Mouse (Mus musculus) hindbrain, embryonic 15.5 days (tissue): Measurements from ENCODE around the gene Olfr766-ps1. TPM values are rescaled to one million over a fixed set of nuclear protein-coding genes. Genes with fewer than 3 reads are reported as not detected.
"Not testable (repeated sequence)": the region's sequence is repeated elsewhere in the genome, so short reads cannot be mapped to it uniquely, and the experiment has no call there.

Source experiments
- ATAC-seq: fragments of 200-750 bp; cut with Nextera tagmentation; 2 replicates; pipeline ENCODE4 v1.8.0; 2017; ENCODE audit warnings: low read depth, moderate number of reproducible peaks, moderate TSS enrichment; ENCODE audit not compliant: low FRiP score
- H3K27ac ChIP-seq: fragments of 300-500 bp; sonication (generic); replicated peaks from 2 replicates; pipeline ENCODE4 v1.5.1; 2015; ENCODE audit warnings: mild to moderate bottlenecking, inconsistent platforms
- H3K27me3 ChIP-seq: fragments of 300-500 bp; sonication (generic); 2 replicates; pipeline ENCODE4 v1.6.1; 2015; ENCODE audit warnings: control low read depth, inconsistent platforms
- H3K36me3 ChIP-seq: fragments of 300-500 bp; sonication (generic); 2 replicates; pipeline ENCODE4 v1.6.1; 2015; ENCODE audit warnings: control low read depth, inconsistent platforms
- H3K4me1 ChIP-seq: fragments of 300-500 bp; sonication (generic); replicated peaks from 2 replicates; pipeline ENCODE4 v1.6.1; 2015; ENCODE audit warnings: control low read depth, inconsistent platforms
- H3K4me2 ChIP-seq: fragments of 300-500 bp; sonication (generic); 2 replicates; pipeline ENCODE4 v1.6.1; 2015; ENCODE audit warnings: moderate library complexity, mild to moderate bottlenecking, inconsistent platforms
- H3K4me3 ChIP-seq: fragments of 300-500 bp; sonication (generic); 2 replicates; pipeline ENCODE4 v1.5.1; 2015; ENCODE audit warnings: mild to moderate bottlenecking, inconsistent platforms
- H3K9ac ChIP-seq: fragments of 300-500 bp; sonication (generic); 2 replicates; pipeline ENCODE4 v1.6.1; 2015; ENCODE audit warnings: inconsistent platforms
- H3K9me3 ChIP-seq: fragments of 300-500 bp; sonication (generic); 2 replicates; pipeline ENCODE4 v1.6.1; 2016; ENCODE audit warnings: control low read depth, inconsistent platforms
- WGBS: fragments of 180-500 bp; shearing (Covaris S2); methylation state at CpG from one replicate; pipeline ENCODE4 v1.1.7; 2015; 5-methylcytosine and 5-hydroxymethylcytosine counted together
- polyA plus RNA-seq: library from polyadenylated mRNA; unstranded; fragments of >200 nt; fragmentation: Nextera tagmentation; extraction: Ambion mirVana; gene quantifications from 2 replicates; pipeline ENCODE4 v1.2.1, GENCODE M21; 2015

Olfr766-ps1 gene
- polyA plus RNA-seq, result not detected in 2 replicates

GRCm38 (mm10) chr10:129068877-129069276, at the start of gene Olfr766-ps1:
Gene Olfr766-ps1 (minus strand): TSS chr10:129068977.
- ATAC-seq, result no peak
- no peaks in the 10 kb centered on the region for H3K27me3 ChIP-seq
- H3K4me3 ChIP-seq, result no peak within 1 kb of the TSS
- no peak within 1 kb of the TSS for H3K4me2 ChIP-seq
- no peak within 1 kb of the TSS for H3K9ac ChIP-seq
- 82% methylated on average over 2 of the region's 2 CpGs for WGBS
- H3K4me1 ChIP-seq, result no peaks in the 10 kb centered on the region
- no peaks in the 10 kb centered on the region for H3K9me3 ChIP-seq
- H3K27ac ChIP-seq, result no peak within 1 kb of the TSS
- H3K36me3 ChIP-seq, result no peaks in the 10 kb centered on the region

DNA sequence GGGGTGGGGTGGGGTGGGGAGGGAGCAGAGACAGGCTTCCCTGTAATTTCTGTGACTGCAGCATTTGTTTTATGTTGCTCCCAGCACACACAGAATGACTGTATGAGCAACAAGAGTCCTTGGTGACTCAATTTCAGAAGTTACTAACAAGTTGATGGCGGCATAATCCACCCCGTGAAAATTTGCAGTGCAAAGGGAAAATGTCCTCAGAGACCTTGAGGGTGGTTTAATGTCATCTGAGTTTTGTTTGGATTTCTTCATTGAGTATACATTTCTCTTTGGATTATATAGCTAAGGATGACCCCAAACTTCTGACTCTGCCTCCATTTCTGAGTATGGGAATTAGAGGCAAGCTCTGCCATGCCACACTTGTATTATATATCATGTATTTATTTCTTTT, 49.0 kb upstream of the Olfr766-ps1 start, which contains the start of gene Olfr769:
Gene Olfr769 (minus strand): TSS at position 101 of the 400 bp plus-strand sequence.
- ATAC-seq, result no peak

GRCm38 (mm10) chr10:129115146-129115545, 46.4 kb upstream of the Olfr766-ps1 start:
- Histone ChIP-seq H3K4me2 (no peak overlapping the region), H3K9me3 (no peaks in the 10 kb centered on the region), H3K9ac (no peak overlapping the region), H3K4me3 (no peak overlapping the region), H3K4me1 (no peaks in the 10 kb centered on the region), H3K27ac (no peak overlapping the region), H3K36me3 (no peaks in the 10 kb centered on the region), H3K27me3 (no peaks in the 10 kb centered on the region)
- ATAC-seq, result no peak
- WGBS, result 94% methylated on average over 3 of the region's 3 CpGs

More for the DNA sequence above, 49.0 kb upstream of the Olfr766-ps1 start, which contains the start of gene Olfr769:
- Histone ChIP-seq H3K27me3 (no peaks in the 10 kb centered on the region), H3K9ac (no peak within 1 kb of the TSS), H3K36me3 (no peaks in the 10 kb centered on the region), H3K9me3 (no peaks in the 10 kb centered on the region), H3K27ac (no peak within 1 kb of the TSS), H3K4me2 (no peak within 1 kb of the TSS), H3K4me3 (no peak within 1 kb of the TSS), H3K4me1 (no peaks in the 10 kb centered on the region)
- WGBS, result 93% methylated on average over 2 of the region's 2 CpGs

GRCm38 (mm10) chr10:129101231-129101630, 32.5 kb upstream of the Olfr766-ps1 start:
- ATAC-seq, result no peak
- H3K36me3 ChIP-seq, result no peaks in the 10 kb centered on the region
- 30% methylated on average over 3 of the region's 3 CpGs for whole genome bisulfite sequencing
- H3K4me2 ChIP-seq, result no peak overlapping the region
- H3K9ac ChIP-seq, result no peak overlapping the region
- H3K4me1 ChIP-seq, result no peaks in the 10 kb centered on the region
- no peaks in the 10 kb centered on the region for H3K9me3 ChIP-seq
- H3K4me3 ChIP-seq, result no peak overlapping the region
- H3K27ac ChIP-seq, result no peak overlapping the region
- H3K27me3 ChIP-seq, result no peaks in the 10 kb centered on the region

DNA sequence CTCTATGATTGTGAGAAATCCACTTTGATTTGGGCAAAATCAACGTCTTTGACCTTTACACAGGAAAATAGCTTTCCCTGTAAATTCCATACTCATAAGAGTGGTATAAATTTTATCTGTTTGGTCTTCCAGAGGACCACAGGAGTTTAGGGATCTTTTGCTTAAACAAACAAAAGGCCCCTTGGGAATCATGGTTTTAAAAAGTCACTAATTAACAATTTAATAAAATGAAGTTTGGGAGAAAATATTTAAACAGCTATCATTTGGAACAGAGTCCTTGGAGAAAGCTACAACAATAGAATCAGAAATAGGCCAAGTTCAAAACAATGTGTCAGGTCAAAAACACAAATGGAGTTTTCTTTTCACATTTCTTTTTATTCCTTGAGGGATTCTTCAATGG, 30.5 kb upstream of the Olfr766-ps1 start, which contains the start of gene Olfr768:
Gene Olfr768 (minus strand): TSS at position 101 of the 400 bp plus-strand sequence.
- ATAC-seq, result no peak
- Histone ChIP-seq H3K4me3 (no peak within 1 kb of the TSS), H3K27ac (no peak within 1 kb of the TSS), H3K36me3 (no peaks in the 10 kb centered on the region), H3K9me3 (no peaks in the 10 kb centered on the region), H3K4me1 (no peaks in the 10 kb centered on the region), H3K27me3 (no peaks in the 10 kb centered on the region), H3K9ac (no peak within 1 kb of the TSS), H3K4me2 (no peak within 1 kb of the TSS)
- WGBS, result 87% methylated on average over 1 of the region's 1 CpGs

- H3K9ac ChIP-seq, ATAC-seq: not testable (repeated sequence)
Observed at GRCm38 (mm10) chr10:129082810-129083209, 14.0 kb upstream of the Olfr766-ps1 start, which contains the start of gene Olfr767. Gene Olfr767 (minus strand): TSS chr10:129082910.

GRCm38 (mm10) chr10:129049898-129050297, 18.9 kb downstream of the Olfr766-ps1 start, which contains the start of gene Olfr765:
Gene Olfr765 (minus strand): TSS chr10:129049998.
- not testable (repeated sequence) for H3K27me3 ChIP-seq, H3K9me3 ChIP-seq, H3K4me3 ChIP-seq, ATAC-seq, H3K36me3 ChIP-seq, H3K4me1 ChIP-seq, H3K27ac ChIP-seq, H3K4me2 ChIP-seq, H3K9ac ChIP-seq

More at GRCm38 (mm10) chr10:129082810-129083209, 14.0 kb upstream of the Olfr766-ps1 start, which contains the start of gene Olfr767:
- H3K27ac ChIP-seq, H3K4me2 ChIP-seq, H3K4me3 ChIP-seq, H3K36me3 ChIP-seq, H3K9me3 ChIP-seq, H3K27me3 ChIP-seq, H3K4me1 ChIP-seq: not testable (repeated sequence)

- no peak for ATAC-seq
Observed at GRCm38 (mm10) chr10:129039796-129040195, 29.0 kb downstream of the Olfr766-ps1 start, which contains the start of gene Olfr764-ps1. Gene Olfr764-ps1 (minus strand): TSS chr10:129039896.

GRCm38 (mm10) chr10:129028343-129028742, 40.4 kb downstream of the Olfr766-ps1 start:
- Histone ChIP-seq H3K27me3 (no peaks in the 10 kb centered on the region), H3K4me3 (no peak overlapping the region), H3K36me3 (no peaks in the 10 kb centered on the region), H3K4me2 (no peak overlapping the region), H3K4me1 (no peaks in the 10 kb centered on the region), H3K9ac (no peak overlapping the region), H3K27ac (no peak overlapping the region), H3K9me3 (no peaks in the 10 kb centered on the region)
- ATAC-seq, result no peak
- WGBS, result 84% methylated on average over 2 of the region's 2 CpGs

More at GRCm38 (mm10) chr10:129039796-129040195, 29.0 kb downstream of the Olfr766-ps1 start, which contains the start of gene Olfr764-ps1:
- Histone ChIP-seq H3K27me3 (no peaks in the 10 kb centered on the region), H3K9ac (no peak within 1 kb of the TSS), H3K4me3 (no peak within 1 kb of the TSS), H3K4me1 (no peaks in the 10 kb centered on the region), H3K36me3 (no peaks in the 10 kb centered on the region), H3K4me2 (no peak within 1 kb of the TSS), H3K27ac (no peak within 1 kb of the TSS), H3K9me3 (no peaks in the 10 kb centered on the region)
- WGBS, result 86% methylated on average over 3 of the region's 3 CpGs

DNA sequence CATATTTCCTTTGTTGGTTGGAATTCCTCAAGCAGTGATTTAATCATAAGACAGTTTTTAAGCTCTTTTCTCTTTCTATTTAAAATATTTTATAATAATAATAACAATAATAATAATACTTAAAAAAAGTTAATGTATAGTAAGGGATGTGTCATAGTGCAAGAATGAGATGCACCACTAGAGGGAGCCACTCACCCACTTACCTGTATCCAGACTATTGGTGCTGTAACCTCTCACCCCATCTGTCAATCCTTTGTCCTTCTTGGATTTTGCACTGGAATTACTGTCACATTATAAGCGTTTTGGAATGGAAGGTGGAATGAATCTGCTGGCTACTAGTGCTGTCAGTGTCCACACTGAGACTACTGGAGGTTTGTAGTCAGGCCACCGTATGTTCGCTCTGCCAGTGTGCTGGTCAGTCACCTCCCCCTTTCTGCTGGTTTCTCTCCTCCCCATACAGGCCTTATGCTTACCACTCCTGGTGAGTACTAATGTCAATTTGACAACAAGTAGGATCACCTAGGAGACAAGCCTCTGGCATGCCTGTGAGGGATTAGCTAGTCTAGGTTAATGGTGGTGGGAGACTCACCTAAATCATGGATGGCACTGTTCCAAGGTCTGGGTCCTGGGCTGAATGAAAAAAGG, 42.6 kb downstream of the Olfr766-ps1 start:
- ATAC-seq, result peak; percentile 84; the same call in 1 of the 2 replicates
- H3K36me3 ChIP-seq, result no peaks in the 10 kb centered on the region
- WGBS, result 61% methylated on average over 3 of the region's 3 CpGs
- no peak overlapping the region for H3K27ac ChIP-seq
- no peaks in the 10 kb centered on the region for H3K9me3 ChIP-seq
- no peaks in the 10 kb centered on the region for H3K27me3 ChIP-seq
- no peak overlapping the region for H3K9ac ChIP-seq
- no peaks in the 10 kb centered on the region for H3K4me1 ChIP-seq
- no peak overlapping the region for H3K4me2 ChIP-seq
- H3K4me3 ChIP-seq, result no peak overlapping the region

DNA sequence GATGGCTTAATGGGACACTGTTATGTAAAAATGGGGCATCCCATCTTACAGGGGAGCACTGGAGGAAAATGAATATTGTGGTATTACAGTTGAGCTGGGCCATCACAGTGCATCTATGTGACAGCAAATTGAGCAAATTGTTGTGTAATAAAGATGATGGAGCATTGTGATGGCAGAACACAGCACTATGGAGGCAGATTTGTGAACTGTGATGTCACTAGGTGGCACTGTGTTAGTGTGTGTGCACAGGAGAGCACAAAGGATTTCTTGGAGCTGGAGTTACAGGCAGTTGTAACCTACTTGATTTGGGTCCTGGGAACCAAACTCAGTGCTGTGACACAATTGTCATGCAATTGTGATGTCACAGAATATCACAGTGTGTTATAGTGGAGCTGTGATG, 45.5 kb downstream of the Olfr766-ps1 start:
- no peak overlapping the region for H3K9ac ChIP-seq
- H3K27me3 ChIP-seq, result no peaks in the 10 kb centered on the region
- H3K9me3 ChIP-seq, result no peaks in the 10 kb centered on the region
- peak; percentile 27; the same call in 1 of the 2 replicates for ATAC-seq
- H3K4me2 ChIP-seq, result no peak overlapping the region
- H3K36me3 ChIP-seq, result no peaks in the 10 kb centered on the region
- H3K27ac ChIP-seq, result no peak overlapping the region
- no peak overlapping the region for H3K4me3 ChIP-seq
- H3K4me1 ChIP-seq, result no peaks in the 10 kb centered on the region

DNA sequence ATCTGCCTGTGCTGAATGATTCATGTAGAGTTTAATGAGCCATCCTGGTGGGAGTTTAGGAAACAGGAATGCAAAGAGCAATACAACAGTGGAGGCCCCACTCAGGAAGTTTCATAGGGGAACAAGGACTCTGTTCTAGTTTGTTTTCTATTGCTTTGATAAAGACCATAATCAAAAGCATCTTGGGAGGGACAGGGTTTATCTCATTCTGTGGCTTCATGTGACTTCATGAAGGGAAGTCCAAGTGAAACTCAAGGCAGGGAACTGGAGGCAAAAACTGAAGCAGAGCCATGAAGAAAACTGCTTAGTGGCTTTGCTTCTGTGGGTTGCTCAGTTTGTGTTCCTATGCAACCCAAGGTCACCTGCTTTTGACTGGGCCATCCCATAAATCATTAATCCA, 54.3 kb downstream of the Olfr766-ps1 start:
- H3K4me1 ChIP-seq, result no peaks in the 10 kb centered on the region
- no peak for ATAC-seq
- H3K4me3 ChIP-seq, result no peak overlapping the region
- no peaks in the 10 kb centered on the region for H3K36me3 ChIP-seq
- H3K9ac ChIP-seq, result no peak overlapping the region
- no peaks in the 10 kb centered on the region for H3K9me3 ChIP-seq
- no peaks in the 10 kb centered on the region for H3K27me3 ChIP-seq
- H3K4me2 ChIP-seq, result no peak overlapping the region
- H3K27ac ChIP-seq, result no peak overlapping the region
